Mouse (Mus musculus) bone marrow macrophage, adult 2 months (primary cell): ENCODE results near the gene Olfr620.

Experiments
- CTCF ChIP-seq: IDR thresholded peaks from 2 replicates; pipeline ENCODE4 v1.5.1; 2012; ENCODE audit warnings: low read depth, mild to moderate bottlenecking, low read length, moderate library complexity
- POLR2A ChIP-seq: IDR thresholded peaks from 2 replicates; pipeline ENCODE4 v1.6.1; 2012; ENCODE audit warnings: mild to moderate bottlenecking, low read depth, low read length, borderline replicate concordance

DNA sequence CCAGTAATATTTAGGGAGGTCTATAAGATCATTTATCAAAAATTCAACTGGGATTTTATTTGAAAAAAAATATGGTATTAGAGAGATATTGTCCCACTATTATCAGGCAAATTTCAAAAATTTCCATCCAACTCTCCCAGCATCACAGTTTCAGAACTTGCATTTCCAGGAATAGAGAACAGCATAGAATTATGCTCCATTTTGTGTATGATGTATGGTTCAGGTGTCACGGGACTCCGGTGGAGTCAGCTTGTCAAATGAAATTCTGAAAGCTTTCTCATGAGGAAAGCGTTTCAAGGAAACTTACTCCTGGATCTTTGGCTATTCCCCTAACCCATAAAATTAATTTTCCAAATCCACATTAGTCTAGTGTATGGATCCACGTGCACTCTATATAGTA is 31.7 kb upstream of the Olfr620 start:
- TF ChIP-seq CTCF (no peak), POLR2A (no peak)
